Mouse (Mus musculus): ENCODE measurements around the gene Cldn4.

Gene Cldn4

GRCm38 (mm10) chr5:134946857-134947255 is at the start of gene Cldn4:
TSS of gene Cldn4 (minus strand) at chr5:134946934.
- DNase-seq (ENCODE audit: extremely low read depth, low read depth, low spot score): no peak

GRCm38 (mm10) chr5:134992566-134992965 is 45.8 kb upstream of the Cldn4 start:
- no peak for DNase-seq (ENCODE audit: extremely low read depth, low read depth, low spot score)

GRCm38 (mm10) chr5:134989741-134990140 is 43.0 kb upstream of the Cldn4 start:
- no peak for DNase-seq (ENCODE audit: extremely low read depth, low read depth, low spot score)

GRCm38 (mm10) chr5:134989166-134989565 is 42.4 kb upstream of the Cldn4 start:
- DNase-seq (ENCODE audit: extremely low read depth, low read depth, low spot score): no peak

- DNase-seq (ENCODE audit: extremely low read depth, low read depth, low spot score): no peak
Observed at GRCm38 (mm10) chr5:134986298-134987268, 39.8 kb upstream of the Cldn4 start.

GRCm38 (mm10) chr5:134985633-134986297 is 39.0 kb upstream of the Cldn4 start, which contains the start of gene Cldn3:
TSS of gene Cldn3 (plus strand) at chr5:134986214.
- no peak for DNase-seq (ENCODE audit: extremely low read depth, low read depth, low spot score)

GRCm38 (mm10) chr5:134983771-134984170 is 37.0 kb upstream of the Cldn4 start:
- no peak for DNase-seq (ENCODE audit: extremely low read depth, low read depth, low spot score)

GRCm38 (mm10) chr5:134983111-134983510 is 36.4 kb upstream of the Cldn4 start:
- DNase-seq (ENCODE audit: extremely low read depth, low read depth, low spot score): no peak

GRCm38 (mm10) chr5:134981149-134981548 is 34.4 kb upstream of the Cldn4 start:
- no peak for DNase-seq (ENCODE audit: extremely low read depth, low read depth, low spot score)

GRCm38 (mm10) chr5:134977837-134978236 is 31.1 kb upstream of the Cldn4 start:
- DNase-seq (ENCODE audit: extremely low read depth, low read depth, low spot score): no peak

- no peak for DNase-seq (ENCODE audit: extremely low read depth, low read depth, low spot score)
Observed at GRCm38 (mm10) chr5:134976577-134977250, 30.0 kb upstream of the Cldn4 start.

- DNase-seq (ENCODE audit: extremely low read depth, low read depth, low spot score): no peak
Observed at GRCm38 (mm10) chr5:134976164-134976563, 29.4 kb upstream of the Cldn4 start.

GRCm38 (mm10) chr5:134974921-134975320 is 28.2 kb upstream of the Cldn4 start:
- no peak for DNase-seq (ENCODE audit: extremely low read depth, low read depth, low spot score)

GRCm38 (mm10) chr5:134974294-134974693 is 27.6 kb upstream of the Cldn4 start:
- no peak for DNase-seq (ENCODE audit: extremely low read depth, low read depth, low spot score)

GRCm38 (mm10) chr5:134973526-134973925 is 26.8 kb upstream of the Cldn4 start:
- DNase-seq (ENCODE audit: extremely low read depth, low read depth, low spot score): no peak

GRCm38 (mm10) chr5:134973081-134973480 is 26.3 kb upstream of the Cldn4 start:
- no peak for DNase-seq (ENCODE audit: extremely low read depth, low read depth, low spot score)

- DNase-seq (ENCODE audit: extremely low read depth, low read depth, low spot score): no peak
Observed at GRCm38 (mm10) chr5:134970671-134971070, 23.9 kb upstream of the Cldn4 start.

- DNase-seq (ENCODE audit: extremely low read depth, low read depth, low spot score): no peak
Observed at GRCm38 (mm10) chr5:134967164-134967944, 20.6 kb upstream of the Cldn4 start.

GRCm38 (mm10) chr5:134965852-134966821 is 19.4 kb upstream of the Cldn4 start:
- peak; percentile 85 for DNase-seq (ENCODE audit: extremely low read depth, low read depth, low spot score)

All from fat pad, adult 2 months (tissue).